Mouse (Mus musculus) Patski (cell line): ENCODE measurements around the gene Moap1. TPM values are rescaled to one million over a fixed set of nuclear protein-coding genes. Genes with fewer than 3 reads are reported as not detected.

Experiments
- ATAC-seq: fragments of 100-300 bp; one replicate; pipeline ENCODE4 v1.8.0; 2021
- CTCF ChIA-PET: fragments of 350-600 bp; sonication (Branson Sonifier 250); formaldehyde crosslinking; loops from one replicate; lab custom pipeline; 2022; ENCODE audit warnings: inconsistent platforms; lab: Charles Lee
- POLR2A ChIA-PET: fragments of 350-600 bp; sonication (Branson Sonifier 250); formaldehyde crosslinking; loops from one replicate; lab custom pipeline; 2022; ENCODE audit warnings: antibody characterized with exemption, inconsistent platforms; lab: Charles Lee
- DNase-seq: peaks from one replicate; pipeline ENCODE4 v3.0.0-alpha.2; 2011; ENCODE audit warnings: low read depth, low spot score
- H3K27me3 ChIP-seq: fragments of 371-371 bp; one replicate; pipeline ENCODE4 v1.5.1; 2021
- CTCF ChIP-seq: fragments of 100-300 bp; IDR thresholded peaks from one replicate; pipeline ENCODE4 v1.5.1; 2021
- in situ Hi-C: fragments of 300-500 bp; cut with MboI; formaldehyde crosslinking; loops from 3 replicates; pipeline ENCODE4 v1.11.1; 2018; ENCODE audit warnings: low pct_unique_long_range_greater_than_20kb, mixed read lengths
- polyA plus RNA-seq: library from polyadenylated mRNA; unstranded; gene quantifications from one replicate; pipeline ENCODE4 v1.2.3, GENCODE M21; 2021

The Moap1 gene
- polyA plus RNA-seq, 1 experiment from 2014 or later = 13.3 TPM

GRCm38 (mm10) chr12:102769000-102769399 is 25.5 kb upstream of the Moap1 start:
- DNase-seq (no peak), ATAC-seq (no peak)
- H3K27me3 ChIP-seq = no peaks in the 10 kb centered on the region
- in situ Hi-C loops = loop anchor here (25.0 kb wide), 1 partner anchor 782 kb away; the partner anchor contains the start of gene Cpsf2
- CTCF ChIA-PET = interaction anchor here (1.1 to 2.3 kb wide), 5 partner anchors 10 to 30 kb away, joined by 3 to 7 read pairs (median 4); no protein-coding TSS in a partner anchor
- peak; percentile 51 for TF ChIP-seq CTCF
- POLR2A ChIA-PET = interaction anchor here (0.6 to 0.7 kb wide), 2 partner anchors 12 to 244 kb away, joined by 3 to 4 read pairs; no protein-coding TSS in a partner anchor

- in situ Hi-C loops = loop anchor here (25.0 kb wide), 1 partner anchor 776 kb away; the partner anchor contains the start of gene Cpsf2
- TF ChIP-seq CTCF = no peak
- POLR2A ChIA-PET = interaction anchor here (1.2 kb wide), 1 partner anchor 23 kb away, joined by 4 read pairs; no protein-coding TSS in a partner anchor
- H3K27me3 ChIP-seq = no peaks in the 10 kb centered on the region
- ATAC-seq (no peak), DNase-seq (no peak)
- CTCF ChIA-PET = interaction anchor here (1.5 kb wide), 1 partner anchor 16 kb away, joined by 3 read pairs; no protein-coding TSS in a partner anchor
These were observed 20.2 kb upstream of the Moap1 start for GRCm38 (mm10) chr12:102763696-102764095.

GRCm38 (mm10) chr12:102761668-102762067 is 18.2 kb upstream of the Moap1 start:
- no peak for ATAC-seq
- POLR2A ChIA-PET = no interaction called here
- H3K27me3 ChIP-seq = no peaks in the 10 kb centered on the region
- in situ Hi-C loops = loop anchor here (25.0 kb wide), 1 partner anchor 774 kb away; the partner anchor contains the start of gene Cpsf2
- no peak for DNase-seq
- CTCF ChIA-PET = interaction anchor here (0.9 to 1.7 kb wide), 2 partner anchors 12 to 21 kb away, joined by 3 to 5 read pairs; no protein-coding TSS in a partner anchor
- TF ChIP-seq CTCF = no peak

GRCm38 (mm10) chr12:102758936-102759335 is 15.5 kb upstream of the Moap1 start:
- DNase-seq (no peak), ATAC-seq (no peak)
- no peak for TF ChIP-seq CTCF
- in situ Hi-C loops = loop anchor here (25.0 kb wide), 1 partner anchor 772 kb away; the partner anchor contains the start of gene Cpsf2
- POLR2A ChIA-PET = no interaction called here
- CTCF ChIA-PET = interaction anchor here (0.5 kb wide), 1 partner anchor 10 kb away, joined by 3 read pairs; no protein-coding TSS in a partner anchor
- no peaks in the 10 kb centered on the region for H3K27me3 ChIP-seq

- ChIA-PET CTCF (interaction anchor here (0.5 kb wide), 1 partner anchor 11 kb away, joined by 3 read pairs; no protein-coding TSS in a partner anchor), POLR2A (no interaction called here)
- in situ Hi-C loops = loop anchor here (25.0 kb wide), 1 partner anchor 771 kb away; the partner anchor contains the start of gene Cpsf2
- no peak for TF ChIP-seq CTCF
- no peaks in the 10 kb centered on the region for H3K27me3 ChIP-seq
- ATAC-seq (no peak), DNase-seq (no peak)
These were observed 14.9 kb upstream of the Moap1 start, which contains the start of gene Gm20604 for GRCm38 (mm10) chr12:102758403-102758756. Gene Gm20604 (minus strand): TSS chr12:102758672.

GRCm38 (mm10) chr12:102757689-102758402 is 14.4 kb upstream of the Moap1 start, which contains the start of the genes Gm28051, Gon7 and Ubr7:
Gene Gm28051 (minus strand): TSS chr12:102757765.
Gene Gon7 (minus strand): TSS chr12:102757803.
Gene Ubr7 (plus strand): TSS chr12:102757967.
- DNase-seq (peak; percentile 76), ATAC-seq (peak; percentile 94)
- H3K27me3 ChIP-seq = no peaks in the 10 kb centered on the region
- peak; percentile 63 for TF ChIP-seq CTCF
- ChIA-PET CTCF (no interaction called here), POLR2A (no interaction called here)
- in situ Hi-C loops = loop anchor here (25.0 kb wide), 1 partner anchor 771 kb away; the partner anchor contains the start of gene Cpsf2

GRCm38 (mm10) chr12:102757055-102757688 is 13.7 kb upstream of the Moap1 start:
- TF ChIP-seq CTCF = no peak
- ATAC-seq (peak; percentile 81), DNase-seq (no peak)
- ChIA-PET CTCF (no interaction called here), POLR2A (no interaction called here)
- no peaks in the 10 kb centered on the region for H3K27me3 ChIP-seq
- in situ Hi-C loops = loop anchor here (25.0 kb wide), 1 partner anchor 770 kb away; the partner anchor contains the start of gene Cpsf2

GRCm38 (mm10) chr12:102756304-102756703 is 12.8 kb upstream of the Moap1 start:
- POLR2A ChIA-PET = interaction anchor here (1.2 kb wide), 1 partner anchor 16 kb away, joined by 4 read pairs; no protein-coding TSS in a partner anchor
- in situ Hi-C loops = loop anchor here (25.0 kb wide), 1 partner anchor 769 kb away; the partner anchor contains the start of gene Cpsf2
- CTCF ChIA-PET = interaction anchor here (1.3 kb wide), 1 partner anchor 17 kb away, joined by 3 read pairs; no protein-coding TSS in a partner anchor
- peak; percentile 67 for TF ChIP-seq CTCF
- DNase-seq = no peak
- no peaks in the 10 kb centered on the region for H3K27me3 ChIP-seq
- no peak for ATAC-seq

- no peak for ATAC-seq
- H3K27me3 ChIP-seq = no peaks in the 10 kb centered on the region
- TF ChIP-seq CTCF = no peak
- POLR2A ChIA-PET = no interaction called here
- in situ Hi-C loops = no loop called here
- no peak for DNase-seq
- CTCF ChIA-PET = no interaction called here
These were observed 4.8 kb upstream of the Moap1 start for GRCm38 (mm10) chr12:102748256-102748655.

GRCm38 (mm10) chr12:102744839-102745238 is 1.4 kb upstream of the Moap1 start:
- H3K27me3 ChIP-seq = no peaks in the 10 kb centered on the region
- in situ Hi-C loops = no loop called here
- no peak for TF ChIP-seq CTCF
- DNase-seq (no peak), ATAC-seq (no peak)
- POLR2A ChIA-PET = no interaction called here
- CTCF ChIA-PET = no interaction called here
